Mouse (Mus musculus) cerebellum, adult 9-10 months (tissue): ENCODE data around the gene Engase.

Experiments
- DNase-seq: peaks from one replicate; pipeline ENCODE4 v3.0.0; 2022

Gene Engase

GRCm38 (mm10) chr11:118455788-118456187 lies 20.8 kb upstream of the Engase start:
- DNase-seq: no peak

GRCm38 (mm10) chr11:118456937-118457336 lies 19.7 kb upstream of the Engase start:
- no peak for DNase-seq

GRCm38 (mm10) chr11:118459051-118459450 lies 17.6 kb upstream of the Engase start:
- DNase-seq: no peak

GRCm38 (mm10) chr11:118459536-118459935 lies 17.1 kb upstream of the Engase start:
- DNase-seq: no peak

- DNase-seq: no peak
Measured at GRCm38 (mm10) chr11:118460280-118460679, 16.3 kb upstream of the Engase start.

GRCm38 (mm10) chr11:118467441-118468035 lies 9.1 kb upstream of the Engase start:
- no peak for DNase-seq

- DNase-seq: no peak
Measured at GRCm38 (mm10) chr11:118469509-118470160, 7.0 kb upstream of the Engase start.

- DNase-seq: no peak
Measured at GRCm38 (mm10) chr11:118470234-118470966, 6.2 kb upstream of the Engase start.

- DNase-seq: no peak
Measured at GRCm38 (mm10) chr11:118471676-118472075, 5.0 kb upstream of the Engase start.

GRCm38 (mm10) chr11:118473161-118473560 lies 3.5 kb upstream of the Engase start:
- no peak for DNase-seq

- DNase-seq: no peak
Measured at GRCm38 (mm10) chr11:118473842-118474500, 2.7 kb upstream of the Engase start.

GRCm38 (mm10) chr11:118475496-118476083 lies 1.0 kb upstream of the Engase start:
- DNase-seq: no peak

- DNase-seq: no peak
Measured at GRCm38 (mm10) chr11:118479776-118480175, 3.1 kb downstream of the Engase start.

- no peak for DNase-seq
Measured at GRCm38 (mm10) chr11:118481231-118481630, 4.6 kb downstream of the Engase start.

GRCm38 (mm10) chr11:118481751-118482150 lies 5.1 kb downstream of the Engase start:
- no peak for DNase-seq

GRCm38 (mm10) chr11:118484169-118484568 lies 7.5 kb downstream of the Engase start:
- peak; percentile 70 for DNase-seq

- no peak for DNase-seq
Measured at GRCm38 (mm10) chr11:118485338-118485737, 8.7 kb downstream of the Engase start.

GRCm38 (mm10) chr11:118485780-118486179 lies 9.2 kb downstream of the Engase start:
- DNase-seq: no peak

GRCm38 (mm10) chr11:118486281-118486680 lies 9.7 kb downstream of the Engase start:
- DNase-seq: no peak

- peak; percentile 24 for DNase-seq
Measured at GRCm38 (mm10) chr11:118486881-118487772, 10.5 kb downstream of the Engase start.

GRCm38 (mm10) chr11:118488191-118488906 lies 11.7 kb downstream of the Engase start:
- DNase-seq: no peak
